In the genomic region with DNA sequence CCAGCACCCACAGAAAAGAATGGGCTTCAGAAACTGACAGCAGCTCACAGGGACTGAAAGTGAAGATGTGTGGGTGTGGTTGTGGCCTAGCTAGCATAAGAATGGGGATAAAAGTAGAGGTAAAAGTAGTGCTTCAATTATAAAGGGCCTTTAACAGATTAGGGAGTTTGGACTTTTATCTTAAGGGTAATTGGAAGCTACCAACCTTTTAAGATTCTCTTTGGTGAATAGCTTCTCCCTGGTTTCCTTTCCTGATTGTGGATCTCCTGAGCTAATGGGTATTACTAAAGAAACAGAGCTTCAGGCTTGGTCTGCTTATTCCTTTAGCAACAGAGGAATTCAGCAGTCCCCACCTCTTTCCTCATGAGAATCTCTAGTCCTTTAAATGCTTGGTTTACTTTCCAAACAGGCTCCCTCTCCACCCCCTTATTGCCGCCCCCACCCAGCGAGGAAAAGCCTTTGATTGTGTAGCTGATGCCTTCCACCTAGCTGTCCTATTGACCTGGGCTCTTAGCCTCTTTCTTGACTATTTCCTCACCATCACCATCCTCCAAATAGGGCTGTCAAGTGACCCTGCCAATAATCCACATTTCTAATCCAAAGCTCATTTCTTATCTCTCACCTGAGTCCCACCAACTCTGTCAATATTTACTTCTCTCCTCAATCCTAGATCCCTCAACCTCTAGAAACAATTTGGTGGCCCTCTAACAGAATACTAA, we compare ENCODE assay signal across 14 mouse cellular contexts.
"Had no signal": no experiment of that assay in that cellular context is flagged by ENCODE, and none has a peak within 500 bp of the region (broad histone marks: within the 10 kb centered on the region; RNA-seq: fewer than 3 reads in every experiment).

No protein-coding gene starts in this region.

- DNase-seq: kidney, adult 11 months; kidney, adult 9 months; kidney, postnatal 36 days; layer of hippocampus, adult 9-11 months; liver, embryonic 13.5 days; liver, postnatal 0 days; lung, postnatal 14 days; right cerebral cortex, postnatal 25 days; thymus, adult 2 months; thymus, postnatal 25 days had no signal

- H3K36me3 ChIP-seq: limb, embryonic 10.5 days; liver, embryonic 13.5 days; lung, embryonic 15.5 days; midbrain, embryonic 12.5 days had no signal

- H3K4me3 ChIP-seq: limb, embryonic 10.5 days; liver, embryonic 13.5 days; lung, embryonic 15.5 days; midbrain, embryonic 12.5 days had no signal

- H3K4me2 ChIP-seq: liver, embryonic 13.5 days; lung, embryonic 15.5 days; midbrain, embryonic 12.5 days had no signal

- H3K27ac ChIP-seq: kidney, postnatal 0 days; limb, embryonic 10.5 days; liver, embryonic 13.5 days; lung, embryonic 15.5 days; midbrain, embryonic 12.5 days had no signal

- H3K9ac ChIP-seq: liver, embryonic 13.5 days; liver, postnatal 0 days; lung, embryonic 15.5 days; midbrain, embryonic 12.5 days had no signal

- H3K9me3 ChIP-seq: limb, embryonic 10.5 days; liver, embryonic 13.5 days; lung, embryonic 15.5 days; midbrain, embryonic 12.5 days had no signal

- H3K27me3 ChIP-seq: liver, embryonic 13.5 days; lung, embryonic 15.5 days; midbrain, embryonic 12.5 days had no signal

- ATAC-seq: liver, postnatal 0 days had no signal

- H3K4me1 ChIP-seq: limb, embryonic 10.5 days; liver, embryonic 13.5 days; lung, embryonic 15.5 days had no signal
